Mouse (Mus musculus) small intestine, adult 2 months (tissue): ENCODE data around the gene Mast4. TPM values are rescaled to one million over a fixed set of nuclear protein-coding genes. Genes with fewer than 3 reads are reported as not detected.

Experiments
- H3K27ac ChIP-seq: fragments of 200-500 bp; 2 replicates; pipeline ENCODE4 v1.5.1; 2012; ENCODE audit warnings: low read depth, low read length, control low read depth, inconsistent platforms; ENCODE audit not compliant: insufficient read depth
- H3K27me3 ChIP-seq: fragments of 200-500 bp; 2 replicates; pipeline ENCODE4 v1.6.1; 2012; ENCODE audit warnings: mild to moderate bottlenecking, moderate library complexity, low read length, inconsistent platforms; ENCODE audit not compliant: control insufficient read depth, insufficient read depth
- H3K36me3 ChIP-seq: fragments of 200-500 bp; 2 replicates; pipeline ENCODE4 v1.6.1; 2012; ENCODE audit warnings: mild to moderate bottlenecking, low read length, control low read depth, inconsistent platforms; ENCODE audit not compliant: control insufficient read depth, insufficient read depth
- H3K4me1 ChIP-seq: fragments of 200-500 bp; 2 replicates; pipeline ENCODE4 v1.6.1; 2012; ENCODE audit warnings: low read length, inconsistent platforms, mixed read lengths; ENCODE audit not compliant: control insufficient read depth, insufficient read depth, insufficient read length
- H3K4me3 ChIP-seq: fragments of 200-500 bp; 2 replicates; pipeline ENCODE4 v1.5.1; 2012; ENCODE audit warnings: low read depth, mild to moderate bottlenecking, control low read depth, inconsistent platforms, low read length, moderate library complexity
- CTCF ChIP-seq: fragments of 200-500 bp; IDR thresholded peaks from 2 replicates; pipeline ENCODE4 v1.5.1; 2012; ENCODE audit warnings: low read depth, mild to moderate bottlenecking, control low read depth, inconsistent platforms, low read length, moderate library complexity, mixed read lengths; ENCODE audit not compliant: insufficient replicate concordance, insufficient read length; ENCODE audit errors: extremely low read depth
- POLR2A ChIP-seq: fragments of 200-500 bp; IDR thresholded peaks from 2 replicates; pipeline ENCODE4 v1.6.1; 2012; ENCODE audit warnings: low read depth, mild to moderate bottlenecking, control low read depth, inconsistent platforms, low read length, moderate library complexity
- WGBS: fragments of 180-500 bp; shearing (Covaris S2); methylation state at CpG from one replicate; pipeline ENCODE4 v1.1.7; 2018; 5-methylcytosine and 5-hydroxymethylcytosine counted together
- polyA plus RNA-seq: library from polyadenylated mRNA; depleted of rRNA; stranded (reverse); fragments of >200 nt; gene quantifications from 2 replicates; pipeline ENCODE4 v1.2.3, GENCODE M21; 2012

The Mast4 gene
- polyA plus RNA-seq, 1 experiment, result 5.3 TPM

DNA sequence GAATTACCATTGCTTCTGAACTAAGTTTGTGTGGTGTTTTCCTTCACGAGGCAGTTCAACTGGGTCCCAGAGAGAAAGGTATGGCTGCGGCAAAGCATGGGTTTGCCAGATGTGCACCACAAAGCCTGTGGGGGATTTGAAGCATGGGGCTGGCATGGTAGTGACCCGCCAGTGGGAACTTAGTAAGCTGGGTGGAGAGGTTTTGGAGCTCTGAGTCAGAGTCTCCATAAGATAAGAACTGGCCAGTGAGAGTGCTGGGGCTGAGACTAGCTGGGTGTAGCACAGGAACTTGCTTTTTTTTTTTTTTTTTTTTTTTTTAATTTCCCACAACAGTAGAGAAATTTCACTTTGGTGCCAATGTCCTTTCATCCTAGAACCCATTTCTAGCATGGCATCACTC lies 73.9 kb downstream of the Mast4 start:
- Histone ChIP-seq H3K27ac (no peak overlapping the region), H3K36me3 (no peaks in the 10 kb centered on the region), H3K27me3 (no peaks in the 10 kb centered on the region), H3K4me1 (no peaks in the 10 kb centered on the region), H3K4me3 (no peak overlapping the region)
- TF ChIP-seq POLR2A, result no peak
- WGBS, result 72% methylated on average over 3 of the region's 3 CpGs

DNA sequence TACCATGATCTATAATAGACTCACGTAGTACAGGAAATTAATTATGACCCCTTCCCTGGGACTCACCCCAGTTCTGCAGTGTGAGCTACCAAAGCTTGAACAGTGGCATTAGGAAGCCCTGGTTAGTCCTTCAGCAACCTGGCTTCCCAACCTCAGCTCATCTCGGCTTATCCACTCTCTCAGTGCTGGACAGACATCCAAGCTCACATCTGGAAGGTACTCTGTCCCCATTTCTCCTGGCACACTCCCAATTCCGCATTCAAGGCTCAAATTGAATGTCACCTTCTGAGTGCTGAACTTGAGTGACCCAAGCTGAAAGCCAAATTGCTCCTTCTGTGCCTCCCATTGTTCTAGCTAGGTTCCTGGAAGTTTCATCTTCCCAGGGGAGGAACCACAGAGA lies 76.2 kb downstream of the Mast4 start:
- H3K36me3 ChIP-seq, result no peaks in the 10 kb centered on the region
- no peaks in the 10 kb centered on the region for H3K4me1 ChIP-seq
- no peak overlapping the region for H3K4me3 ChIP-seq
- no peak overlapping the region for H3K27ac ChIP-seq
- no peaks in the 10 kb centered on the region for H3K27me3 ChIP-seq
- WGBS, result 45% methylated on average over 3 of the region's 3 CpGs
- TF ChIP-seq CTCF (no peak), POLR2A (no peak)

DNA sequence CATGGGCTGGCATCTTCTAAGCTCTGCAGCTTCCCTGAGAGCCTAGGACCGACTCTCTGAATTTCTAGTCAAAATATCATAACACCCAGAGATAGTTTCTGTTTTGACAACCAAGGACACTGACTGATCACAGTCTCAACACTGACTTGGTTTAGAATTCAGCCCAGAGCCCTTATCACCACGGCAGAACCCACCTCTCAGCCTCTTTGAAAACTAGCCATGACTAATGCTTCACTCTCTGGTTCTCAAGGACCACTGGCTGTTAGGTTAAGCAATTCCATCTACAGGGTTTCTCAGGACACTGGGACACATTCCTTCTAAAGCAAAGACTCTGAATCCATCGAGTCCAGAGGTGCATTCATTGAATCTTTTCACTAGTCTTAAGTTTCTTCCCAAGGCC lies 79.4 kb downstream of the Mast4 start:
- H3K4me3 ChIP-seq, result no peak overlapping the region
- no peaks in the 10 kb centered on the region for H3K4me1 ChIP-seq
- 71% methylated on average over 3 of the region's 3 CpGs for WGBS

DNA sequence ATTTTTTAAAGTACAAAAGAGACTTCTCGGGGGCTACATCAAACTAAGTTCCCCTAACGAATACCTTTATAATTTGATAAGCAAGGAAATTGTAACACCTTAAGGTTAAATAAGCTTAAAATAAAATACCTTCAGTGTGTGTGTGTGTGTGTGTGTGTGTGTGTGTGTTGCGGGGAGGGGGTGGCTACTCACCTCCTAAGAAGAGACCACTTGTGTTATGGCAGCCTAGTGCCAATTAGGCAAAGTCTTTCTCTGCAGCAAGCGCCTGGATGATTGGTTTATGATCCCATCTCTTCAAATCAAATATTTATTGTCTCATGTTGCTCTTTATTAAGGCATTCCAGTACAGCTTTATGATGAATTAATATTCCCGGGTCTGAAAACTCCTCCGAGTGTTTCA lies 81.2 kb downstream of the Mast4 start:
- H3K27me3 ChIP-seq, result no peaks in the 10 kb centered on the region
- H3K27ac ChIP-seq, result no peak overlapping the region
- H3K4me1 ChIP-seq, result no peaks in the 10 kb centered on the region
- no peaks in the 10 kb centered on the region for H3K36me3 ChIP-seq
- TF ChIP-seq POLR2A (no peak), CTCF (no peak)
- no peak overlapping the region for H3K4me3 ChIP-seq
- 85% methylated on average over 6 of the region's 6 CpGs for WGBS

More for the DNA sequence above, 79.4 kb downstream of the Mast4 start:
- no peak for TF ChIP-seq POLR2A
- TF ChIP-seq CTCF, result no peak
- no peaks in the 10 kb centered on the region for H3K27me3 ChIP-seq
- no peak overlapping the region for H3K27ac ChIP-seq
- no peaks in the 10 kb centered on the region for H3K36me3 ChIP-seq

DNA sequence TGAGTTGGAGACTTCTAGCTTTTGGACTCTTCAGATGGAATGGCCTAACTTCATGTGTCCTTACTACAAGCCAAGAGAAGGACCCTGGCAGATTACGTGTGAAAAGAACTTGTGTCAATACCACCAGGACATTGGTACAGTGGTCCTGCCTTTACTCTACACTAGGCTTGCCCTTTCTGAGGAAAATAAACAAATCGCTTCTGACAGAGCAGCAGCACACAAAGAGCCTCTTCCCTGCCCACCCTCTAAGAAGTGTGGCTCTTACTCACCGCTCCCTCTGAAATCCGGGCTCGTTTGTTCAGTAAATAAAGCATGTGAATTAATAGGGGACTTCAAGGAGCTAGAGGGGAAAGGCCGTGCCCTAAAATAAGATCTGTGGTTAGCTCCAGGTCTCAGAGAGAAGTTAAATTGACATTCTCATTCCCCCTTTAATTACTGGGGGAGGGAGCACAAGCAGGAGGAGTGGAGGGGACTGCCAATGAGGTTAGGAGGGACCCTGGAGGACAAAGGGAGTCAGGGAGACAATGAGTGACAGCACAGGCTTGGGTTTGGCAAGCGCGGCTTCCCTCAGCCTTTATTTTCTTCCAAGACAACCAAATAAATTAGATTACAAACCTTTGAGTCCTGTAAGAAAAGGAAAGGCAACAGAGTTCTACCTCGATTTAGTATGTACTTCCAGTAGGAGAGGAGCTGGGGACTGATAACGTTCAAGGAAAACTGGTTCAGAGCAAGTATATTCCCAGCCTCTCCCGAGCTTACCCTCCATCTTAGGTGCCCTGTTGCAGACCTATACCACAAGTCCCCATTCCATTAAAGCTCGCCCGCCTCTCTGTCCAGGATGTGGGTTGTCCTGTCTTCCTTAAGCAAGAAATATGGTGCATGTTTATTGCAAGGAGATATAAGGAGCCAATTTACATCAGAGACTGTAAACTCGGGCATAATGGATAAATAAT lies 85.9 kb downstream of the Mast4 start:
- H3K4me3 ChIP-seq, result no peak overlapping the region
- H3K36me3 ChIP-seq, result no peaks in the 10 kb centered on the region
- H3K4me1 ChIP-seq, result no peaks in the 10 kb centered on the region
- no peak for TF ChIP-seq CTCF
- no peak for TF ChIP-seq POLR2A
- H3K27me3 ChIP-seq, result no peaks in the 10 kb centered on the region
- H3K27ac ChIP-seq, result no peak overlapping the region
- WGBS, result 53% methylated on average over 14 of the region's 14 CpGs

DNA sequence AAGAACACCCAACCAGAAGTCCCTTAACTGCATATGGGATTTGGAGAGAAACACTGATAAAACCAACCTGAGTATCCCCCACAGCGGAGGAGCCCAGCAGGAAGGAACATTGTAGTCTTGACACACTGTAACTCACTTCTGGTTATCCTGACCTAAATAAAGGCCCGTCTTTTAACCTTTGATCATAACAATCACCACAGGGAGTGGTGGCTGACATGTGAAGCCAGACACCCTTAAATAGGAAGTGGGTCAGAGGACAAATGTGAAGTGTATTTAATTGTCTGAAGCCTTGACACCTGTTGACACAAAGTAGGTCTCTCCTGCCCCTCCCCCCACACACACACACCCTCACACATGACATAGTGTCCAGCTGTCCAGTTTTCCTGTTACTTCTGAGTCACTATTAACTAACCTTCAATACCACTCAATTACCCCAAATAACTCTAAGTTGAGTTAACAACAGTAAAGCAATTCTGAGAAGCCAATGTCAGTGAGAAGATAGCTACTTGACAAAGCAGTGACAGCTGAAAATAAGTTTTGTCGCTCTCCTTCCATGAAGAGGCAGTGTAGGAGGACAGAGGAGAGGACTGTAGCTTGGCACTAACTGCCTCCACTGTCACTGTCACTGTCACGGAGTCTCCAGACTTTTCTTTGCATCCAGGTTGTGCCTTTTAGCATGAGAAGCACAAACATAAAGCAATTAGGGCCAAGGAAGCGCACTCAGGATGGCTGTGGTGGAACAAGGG lies 87.2 kb downstream of the Mast4 start:
- Histone ChIP-seq H3K27me3 (no peaks in the 10 kb centered on the region), H3K4me1 (no peaks in the 10 kb centered on the region), H3K27ac (no peak overlapping the region), H3K4me3 (no peak overlapping the region), H3K36me3 (no peaks in the 10 kb centered on the region)
- 59% methylated on average over 5 of the region's 5 CpGs for WGBS
- no peak for TF ChIP-seq POLR2A
- TF ChIP-seq CTCF, result no peak

DNA sequence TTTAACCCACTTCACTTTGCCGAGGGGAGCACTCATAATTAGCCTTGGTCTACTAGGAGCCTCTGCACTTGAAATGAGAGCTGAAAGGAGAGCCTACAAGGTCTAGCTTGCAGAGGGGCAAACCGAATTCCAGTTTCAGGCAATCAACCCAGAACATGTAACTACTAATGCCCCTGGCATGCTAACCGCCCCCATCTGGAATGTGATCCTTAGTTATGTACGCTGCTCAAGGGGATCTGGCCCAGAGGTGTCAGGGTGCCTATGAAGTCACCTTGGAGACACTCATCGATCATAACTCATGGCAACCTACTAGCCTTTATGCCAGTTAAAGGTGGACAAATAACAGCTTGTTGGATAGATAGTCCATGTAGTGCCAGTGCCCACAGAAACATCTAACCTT lies 88.9 kb downstream of the Mast4 start:
- H3K4me1 ChIP-seq, result no peaks in the 10 kb centered on the region
- no peak overlapping the region for H3K27ac ChIP-seq
- H3K36me3 ChIP-seq, result no peaks in the 10 kb centered on the region
- no peaks in the 10 kb centered on the region for H3K27me3 ChIP-seq
- TF ChIP-seq CTCF (no peak), POLR2A (no peak)
- H3K4me3 ChIP-seq, result no peak overlapping the region
- 90% methylated on average over 5 of the region's 5 CpGs for WGBS
